Comparison of ENCODE assay signal across 8 mouse cellular contexts in genomic region chr15:12667760-12668520, GRCm38 (mm10).
A peak's percentile ranks its signal among the peaks of the same experiment; 100 is the strongest.
DNase-seq lines count a peak whose midpoint lies in the region; ATAC-seq and TF ChIP-seq lines count a peak whose summit lies in the region.

No protein-coding gene starts in this region.

- no peak overlapping the region for H3K9ac ChIP-seq in kidney, embryonic 15.5 days
- H3K9ac ChIP-seq in intestine, embryonic 15.5 days, result no peak overlapping the region

- H3K4me1 ChIP-seq in kidney, embryonic 15.5 days, result peaks cover 8% of the 10 kb centered on the region; the same call in 1 of the 2 replicates
- H3K4me1 ChIP-seq in intestine, embryonic 15.5 days (replicated peaks), result 0 out of 2 replicates have a peak, but pooled peaks cover 3% of the 10 kb centered on the region
- no peaks in the 10 kb centered on the region for H3K4me1 ChIP-seq in cerebellum, adult 2 months (ENCODE audit: control insufficient read depth, insufficient read depth, low read length)

- TF ChIP-seq POLR2A in cerebellum, adult 2 months (IDR thresholded peaks at IDR 0.05; ENCODE audit: borderline replicate concordance, insufficient read depth, low read length), result no peak

- 0 out of 2 replicates have a peak, but pooled peaks have one; percentile 52 for ATAC-seq in kidney, embryonic 15.5 days (replicated peaks; ENCODE audit: low FRiP score)
- ATAC-seq in intestine, embryonic 15.5 days, result no peak

- H3K4me2 ChIP-seq in kidney, embryonic 15.5 days, result peak overlapping the region; percentile 53
- H3K4me2 ChIP-seq in intestine, embryonic 15.5 days (replicated peaks), result peak overlapping the region; percentile 41

- WGBS in kidney, embryonic 15.5 days, result 35% methylated on average over 21 of the region's 21 CpGs
- WGBS in intestine, embryonic 15.5 days, result 46% methylated on average over 21 of the region's 21 CpGs
- WGBS in cerebellum, adult 2 months, result 53% methylated on average over 21 of the region's 21 CpGs

- no peak for TF ChIP-seq CTCF in cerebellum, adult 2 months (IDR thresholded peaks at IDR 0.05; ENCODE audit: borderline replicate concordance, insufficient read depth, low read depth, low read length)

- H3K4me3 ChIP-seq in kidney, embryonic 15.5 days (replicated peaks), result peak overlapping the region; percentile 24
- no peak overlapping the region for H3K4me3 ChIP-seq in intestine, embryonic 15.5 days (replicated peaks)
- no peak overlapping the region for H3K4me3 ChIP-seq in cerebellum, adult 2 months (replicated peaks; ENCODE audit: insufficient read depth, low read depth, low read length)

- H3K36me3 ChIP-seq in kidney, embryonic 15.5 days, result no peaks in the 10 kb centered on the region
- no peaks in the 10 kb centered on the region for H3K36me3 ChIP-seq in intestine, embryonic 15.5 days

- DNase-seq in kidney, adult 9 months, result no peak
- DNase-seq in T-cell, adult 2 months (ENCODE audit: low spot score), result peak; percentile 11
- DNase-seq in natural killer cell, adult 2 months (ENCODE audit: low spot score in 2 of 2), result peak; percentile 25 to 32
- no peak for DNase-seq in cerebellum, adult 2 months
- no peak for DNase-seq in left cerebral cortex, postnatal 14 days (ENCODE audit: low spot score in 2 of 2)
- no peak for DNase-seq in layer of hippocampus, adult 9-10 months (ENCODE audit: low spot score)

- intact Hi-C loops in left cerebral cortex, postnatal 14 days (cut with DNase I), result no loop called here

- H3K27me3 ChIP-seq in kidney, embryonic 15.5 days, result no peaks in the 10 kb centered on the region
- no peaks in the 10 kb centered on the region for H3K27me3 ChIP-seq in intestine, embryonic 15.5 days (replicated peaks)
- no peaks in the 10 kb centered on the region for H3K27me3 ChIP-seq in cerebellum, adult 2 months (ENCODE audit: control insufficient read depth, insufficient read depth, low read length)

- H3K27ac ChIP-seq in kidney, embryonic 15.5 days, result no peak overlapping the region
- H3K27ac ChIP-seq in intestine, embryonic 15.5 days, result no peak overlapping the region
- H3K27ac ChIP-seq in cerebellum, adult 2 months (ENCODE audit: insufficient read depth, low read length), result no peak overlapping the region

- no peaks in the 10 kb centered on the region for H3K9me3 ChIP-seq in kidney, embryonic 15.5 days (replicated peaks)
- no peaks in the 10 kb centered on the region for H3K9me3 ChIP-seq in intestine, embryonic 15.5 days

Comparison
In these comparisons a context has a peak if more than half of its experiments do, and no peak if none do; other contexts are left out.
1. DNase-seq: peak in T-cell, adult 2 months (single experiment) and natural killer cell, adult 2 months (2 of 2); none in kidney, adult 9 months (single experiment), cerebellum, adult 2 months (0 of 2), left cerebral cortex, postnatal 14 days (0 of 2) and layer of hippocampus, adult 9-10 months (single experiment).